ENCODE assay signal across 19 mouse cellular contexts in the genomic region with DNA sequence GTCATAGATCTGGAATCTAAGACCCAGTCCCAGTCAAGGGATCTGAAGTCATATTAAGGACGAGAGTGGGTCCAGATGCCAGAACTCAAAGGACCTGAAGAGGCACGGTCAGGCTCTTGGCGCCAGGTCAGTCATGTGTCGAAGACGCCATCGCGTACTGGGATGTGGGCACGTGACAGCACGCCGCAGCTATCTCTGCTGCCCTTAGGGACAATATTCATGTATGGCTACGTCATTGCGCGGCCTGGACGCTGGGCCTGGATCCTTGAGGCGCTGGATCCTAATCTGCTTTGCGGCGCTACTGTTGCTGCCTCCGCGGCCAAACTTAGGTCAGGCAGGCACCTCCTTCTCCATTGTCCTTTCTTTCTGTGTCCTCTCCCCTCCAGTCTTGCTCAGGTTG. TPM values are rescaled to one million over a fixed set of nuclear protein-coding genes. Genes with fewer than 3 reads are reported as not detected.
DNase-seq lines count a peak whose midpoint lies in the region; ATAC-seq and TF ChIP-seq lines count a peak whose summit lies in the region.
"Had no signal": no experiment of that assay in that cellular context is flagged by ENCODE, and none has a peak within 500 bp of the region (broad histone marks: within the 10 kb centered on the region; RNA-seq: fewer than 3 reads in every experiment).

A gene (plus strand): TSS at position 178 of the 400 bp plus-strand sequence.

- H3K4me1 ChIP-seq in forebrain, embryonic 12.5 days, result peaks cover 5% of the 10 kb centered on the region
- 0 out of 2 replicates have a peak, but pooled peaks cover 5% of the 10 kb centered on the region for H3K4me1 ChIP-seq in forebrain, embryonic 13.5 days
- 0 out of 2 replicates have a peak, but pooled peaks cover 5% of the 10 kb centered on the region for H3K4me1 ChIP-seq in hindbrain, embryonic 12.5 days
- no peaks in the 10 kb centered on the region for H3K4me1 ChIP-seq in hindbrain, embryonic 11.5 days (replicated peaks; ENCODE audit: control insufficient read depth, insufficient read depth, low read length)
- no peaks in the 10 kb centered on the region for H3K4me1 ChIP-seq in lung, embryonic 16.5 days (replicated peaks; ENCODE audit: control insufficient read depth, insufficient read depth, low read length)
- peaks cover 2% of the 10 kb centered on the region for H3K4me1 ChIP-seq in ES-Bruce4 (ENCODE audit: control insufficient read depth, insufficient read depth, low read length)
- H3K4me1 ChIP-seq: embryonic facial prominence, embryonic 15.5 days; liver, embryonic 15.5 days; midbrain, embryonic 15.5 days had no signal

- H3K36me3 ChIP-seq in forebrain, embryonic 12.5 days (replicated peaks), result no peaks in the 10 kb centered on the region
- no peaks in the 10 kb centered on the region for H3K36me3 ChIP-seq in forebrain, embryonic 13.5 days (ENCODE audit: poor library complexity, severe bottlenecking)
- H3K36me3 ChIP-seq in hindbrain, embryonic 12.5 days, result no peaks in the 10 kb centered on the region
- H3K36me3 ChIP-seq in hindbrain, embryonic 11.5 days (ENCODE audit: control insufficient read depth, insufficient read depth, low read length), result no peaks in the 10 kb centered on the region
- H3K36me3 ChIP-seq in lung, embryonic 16.5 days (ENCODE audit: control insufficient read depth, insufficient read depth, low read length), result no peaks in the 10 kb centered on the region
- H3K36me3 ChIP-seq in ES-Bruce4 (ENCODE audit: control insufficient read depth, insufficient read depth, low read length, poor library complexity, severe bottlenecking), result no peaks in the 10 kb centered on the region
- H3K36me3 ChIP-seq: embryonic facial prominence, embryonic 15.5 days; forebrain, embryonic 10.5 days; liver, embryonic 15.5 days; midbrain, embryonic 15.5 days had no signal

- WGBS in forebrain, embryonic 12.5 days, result 73% methylated on average over 19 of the region's 19 CpGs
- 78% methylated on average over 19 of the region's 19 CpGs for WGBS in forebrain, embryonic 13.5 days
- 78% methylated on average over 19 of the region's 19 CpGs for WGBS in hindbrain, embryonic 12.5 days
- WGBS in hindbrain, embryonic 11.5 days, result 82% methylated on average over 19 of the region's 19 CpGs
- 73% methylated on average over 19 of the region's 19 CpGs for WGBS in lung, embryonic 16.5 days

- no peak within 1 kb of the TSS for H3K27ac ChIP-seq in forebrain, embryonic 12.5 days
- no peak within 1 kb of the TSS for H3K27ac ChIP-seq in forebrain, embryonic 13.5 days
- no peak within 1 kb of the TSS for H3K27ac ChIP-seq in hindbrain, embryonic 12.5 days
- H3K27ac ChIP-seq in hindbrain, embryonic 11.5 days (ENCODE audit: low read depth, low read length), result no peak within 1 kb of the TSS
- no peak within 1 kb of the TSS for H3K27ac ChIP-seq in lung, embryonic 16.5 days (ENCODE audit: low read length)
- H3K27ac ChIP-seq in ES-Bruce4 (ENCODE audit: insufficient read depth, low read length), result no peak within 1 kb of the TSS
- H3K27ac ChIP-seq: embryonic facial prominence, embryonic 15.5 days; forebrain, embryonic 10.5 days; liver, embryonic 15.5 days; midbrain, embryonic 15.5 days had no signal

- no peak for DNase-seq in hindbrain, embryonic 11.5 days (ENCODE audit: low spot score)
- DNase-seq in lung, postnatal 36 days, result no peak
- DNase-seq in urinary bladder, postnatal 14 days (ENCODE audit: low spot score), result no peak
- DNase-seq: adrenal gland, postnatal 10 days; cerebellum, adult 18-20 months; gastrocnemius, postnatal 10 days; kidney, postnatal 14 days had no signal

- no peaks in the 10 kb centered on the region for H3K9me3 ChIP-seq in forebrain, embryonic 12.5 days
- H3K9me3 ChIP-seq in forebrain, embryonic 13.5 days (replicated peaks), result no peaks in the 10 kb centered on the region
- no peaks in the 10 kb centered on the region for H3K9me3 ChIP-seq in hindbrain, embryonic 12.5 days (replicated peaks)
- H3K9me3 ChIP-seq in hindbrain, embryonic 11.5 days (ENCODE audit: control insufficient read depth, low read length), result no peaks in the 10 kb centered on the region
- H3K9me3 ChIP-seq in lung, embryonic 16.5 days (ENCODE audit: control insufficient read depth, low read length), result no peaks in the 10 kb centered on the region
- H3K9me3 ChIP-seq in ES-Bruce4 (replicated peaks; ENCODE audit: control insufficient read depth, insufficient read depth, low read length, poor library complexity, severe bottlenecking), result no peaks in the 10 kb centered on the region
- H3K9me3 ChIP-seq: embryonic facial prominence, embryonic 15.5 days; forebrain, embryonic 10.5 days; liver, embryonic 15.5 days; midbrain, embryonic 15.5 days had no signal

- 0 out of 2 replicates have a peak within 1 kb of the TSS, but pooled peaks have one; percentile 15 for H3K4me2 ChIP-seq in forebrain, embryonic 12.5 days
- no peak within 1 kb of the TSS; the same call in 1 of the 2 replicates for H3K4me2 ChIP-seq in forebrain, embryonic 13.5 days
- peak within 1 kb of the TSS; percentile 24; the same call in 1 of the 2 replicates for H3K4me2 ChIP-seq in hindbrain, embryonic 12.5 days (replicated peaks)
- no peak within 1 kb of the TSS for H3K4me2 ChIP-seq in hindbrain, embryonic 11.5 days (replicated peaks; ENCODE audit: low read depth, low read length)
- peak within 1 kb of the TSS; percentile 1; the same call in 1 of the 2 replicates for H3K4me2 ChIP-seq in lung, embryonic 16.5 days (ENCODE audit: low read depth, low read length)
- H3K4me2 ChIP-seq: embryonic facial prominence, embryonic 15.5 days; liver, embryonic 15.5 days; midbrain, embryonic 15.5 days had no signal

- no peak for TF ChIP-seq POLR2A in ES-Bruce4 (IDR thresholded peaks at IDR 0.05; ENCODE audit: insufficient read depth, low read length)

- ATAC-seq in forebrain, embryonic 12.5 days (ENCODE audit: low FRiP score), result no peak
- ATAC-seq in forebrain, embryonic 13.5 days, result no peak
- ATAC-seq in hindbrain, embryonic 12.5 days (ENCODE audit: low FRiP score), result no peak
- ATAC-seq in hindbrain, embryonic 11.5 days (ENCODE audit: low FRiP score), result no peak
- no peak for ATAC-seq in lung, embryonic 16.5 days (ENCODE audit: low read depth)
- ATAC-seq: midbrain, embryonic 15.5 days had no signal

- no peak for TF ChIP-seq EP300 in ES-Bruce4 (IDR thresholded peaks at IDR 0.05; ENCODE audit: insufficient read depth, low read depth, low read length)

- H3K27me3 ChIP-seq in forebrain, embryonic 12.5 days, result no peaks in the 10 kb centered on the region
- no peaks in the 10 kb centered on the region for H3K27me3 ChIP-seq in forebrain, embryonic 13.5 days
- no peaks in the 10 kb centered on the region for H3K27me3 ChIP-seq in hindbrain, embryonic 12.5 days
- no peaks in the 10 kb centered on the region for H3K27me3 ChIP-seq in hindbrain, embryonic 11.5 days (ENCODE audit: control insufficient read depth, insufficient read depth, low read length)
- no peaks in the 10 kb centered on the region for H3K27me3 ChIP-seq in lung, embryonic 16.5 days (ENCODE audit: control insufficient read depth, insufficient read depth, low read depth, low read length)
- H3K27me3 ChIP-seq in ES-Bruce4 (ENCODE audit: control insufficient read depth, insufficient read depth, low read length, poor library complexity, severe bottlenecking), result no peaks in the 10 kb centered on the region
- H3K27me3 ChIP-seq: embryonic facial prominence, embryonic 15.5 days; liver, embryonic 15.5 days; midbrain, embryonic 15.5 days had no signal

- no peak for TF ChIP-seq CTCF in ES-Bruce4 (IDR thresholded peaks at IDR 0.05; ENCODE audit: low read depth, low read length)

- H3K9ac ChIP-seq in forebrain, embryonic 12.5 days, result no peak within 1 kb of the TSS
- no peak within 1 kb of the TSS for H3K9ac ChIP-seq in forebrain, embryonic 13.5 days
- H3K9ac ChIP-seq in hindbrain, embryonic 12.5 days, result no peak within 1 kb of the TSS
- H3K9ac ChIP-seq in hindbrain, embryonic 11.5 days (ENCODE audit: low read depth, low read length), result no peak within 1 kb of the TSS
- H3K9ac ChIP-seq in lung, embryonic 16.5 days (ENCODE audit: low read length), result no peak within 1 kb of the TSS
- no peak within 1 kb of the TSS for H3K9ac ChIP-seq in ES-Bruce4 (ENCODE audit: low read depth, poor library complexity, severe bottlenecking)
- H3K9ac ChIP-seq: embryonic facial prominence, embryonic 15.5 days; liver, embryonic 15.5 days; midbrain, embryonic 15.5 days had no signal

- no peak within 1 kb of the TSS for H3K4me3 ChIP-seq in forebrain, embryonic 12.5 days (replicated peaks)
- no peak within 1 kb of the TSS for H3K4me3 ChIP-seq in forebrain, embryonic 13.5 days
- H3K4me3 ChIP-seq in hindbrain, embryonic 12.5 days, result no peak within 1 kb of the TSS
- no peak within 1 kb of the TSS for H3K4me3 ChIP-seq in hindbrain, embryonic 11.5 days (ENCODE audit: low read depth, low read length)
- H3K4me3 ChIP-seq in lung, embryonic 16.5 days (ENCODE audit: low read length), result no peak within 1 kb of the TSS
- H3K4me3 ChIP-seq in ES-Bruce4 (ENCODE audit: low read depth, low read length), result peak within 1 kb of the TSS; percentile 52
- H3K4me3 ChIP-seq: embryonic facial prominence, embryonic 15.5 days; forebrain, embryonic 10.5 days; liver, embryonic 15.5 days; midbrain, embryonic 15.5 days had no signal

RNA-seq across cellular contexts. Expression of the gene that starts here (rescaled TPM):
- not detected in 2 replicates for polyA plus RNA-seq in forebrain, embryonic 12.5 days (2016; fragmentation: Nextera tagmentation; extraction: Ambion mirVana)
- polyA plus RNA-seq in forebrain, embryonic 13.5 days (2015; fragmentation: Nextera tagmentation; extraction: Ambion mirVana), result not detected in 2 replicates
- not detected in 2 replicates for polyA plus RNA-seq in hindbrain, embryonic 12.5 days (2016; fragmentation: Nextera tagmentation; extraction: Ambion mirVana)
- 0.13 TPM in 1 of 2 replicates, not detected in the other for polyA plus RNA-seq in hindbrain, embryonic 11.5 days (2014; fragmentation: Nextera tagmentation; extraction: Ambion mirVana)
- not detected in 2 replicates for polyA plus RNA-seq in lung, embryonic 16.5 days (2015; fragmentation: Nextera tagmentation; extraction: Ambion mirVana)
- polyA plus RNA-seq in ES-Bruce4 (2011; ENCODE audit: insufficient read depth, insufficient read length, low read depth, missing spikeins), result 0.66 TPM in 1 of 2 replicates, not detected in the other
- polyA plus RNA-seq: brain, embryonic 14.5 days; embryonic facial prominence, embryonic 15.5 days; forebrain, embryonic 10.5 days; limb, embryonic 11.5 days; liver, embryonic 15.5 days; midbrain, embryonic 15.5 days; thymus, postnatal 0 days had no signal

Comparison
In these comparisons a context has a peak if more than half of its experiments do, and no peak if none do; other contexts are left out.
1. H3K4me2 ChIP-seq: peak in forebrain, embryonic 12.5 days (single experiment), hindbrain, embryonic 12.5 days (single experiment) and lung, embryonic 16.5 days (single experiment); none in forebrain, embryonic 13.5 days (single experiment) and hindbrain, embryonic 11.5 days (single experiment).